Mouse (Mus musculus) bone marrow macrophage, adult 2 months (primary cell): ENCODE measurements at regions not wholly inside any gene's neighbourhood (a gene's known extent, or its start where the extent isn't known, plus 50 kb on each side); places are given as distances from the start of the nearest gene placed in this dataset.
"Not testable (repeated sequence)": the region's sequence is repeated elsewhere in the genome, so short reads cannot be mapped to it uniquely, and the experiment has no call there.

Source experiments
- CTCF ChIP-seq: IDR thresholded peaks from 2 replicates; pipeline ENCODE4 v1.5.1; 2012; ENCODE audit warnings: low read depth, mild to moderate bottlenecking, low read length, moderate library complexity
- POLR2A ChIP-seq: IDR thresholded peaks from 2 replicates; pipeline ENCODE4 v1.6.1; 2012; ENCODE audit warnings: mild to moderate bottlenecking, low read depth, low read length, borderline replicate concordance

GRCm38 (mm10) chr12:114472678-114473077 is 929.0 kb downstream of the Adam6a start:
- not testable (repeated sequence) for TF ChIP-seq CTCF, POLR2A
